Mouse (Mus musculus) heart, embryonic 16.5 days (tissue): Measurements from ENCODE around the gene Tdpoz2. TPM values are rescaled to one million over a fixed set of nuclear protein-coding genes. Genes with fewer than 3 reads are reported as not detected.
"Not testable (repeated sequence)": the region's sequence is repeated elsewhere in the genome, so short reads cannot be mapped to it uniquely, and the experiment has no call there.

Experiments
- ATAC-seq: fragments of 200-750 bp; cut with Nextera tagmentation; replicated peaks from 2 replicates; pipeline ENCODE4 v1.8.0; 2017; ENCODE audit warnings: moderate number of reproducible peaks; ENCODE audit not compliant: insufficient read depth, low FRiP score; ENCODE audit errors: extremely low read depth
- H3K27ac ChIP-seq: fragments of 300-500 bp; sonication (generic); 2 replicates; pipeline ENCODE4 v1.5.1; 2014; ENCODE audit warnings: mild to moderate bottlenecking, low read length, control low read depth, moderate library complexity
- H3K27me3 ChIP-seq: fragments of 300-500 bp; sonication (generic); 2 replicates; pipeline ENCODE4 v1.6.1; 2014; ENCODE audit warnings: low read length, mixed read lengths; ENCODE audit not compliant: control insufficient read depth, insufficient read depth
- H3K36me3 ChIP-seq: fragments of 300-500 bp; sonication (generic); 2 replicates; pipeline ENCODE4 v1.6.1; 2014; ENCODE audit not compliant: control insufficient read depth, insufficient read depth
- H3K4me1 ChIP-seq: fragments of 300-500 bp; sonication (generic); 2 replicates; pipeline ENCODE4 v1.6.1; 2014; ENCODE audit warnings: low read length, mixed read lengths; ENCODE audit not compliant: control insufficient read depth, insufficient read depth
- H3K4me2 ChIP-seq: fragments of 300-500 bp; sonication (generic); 2 replicates; pipeline ENCODE4 v1.6.1; 2014; ENCODE audit warnings: low read depth, mild to moderate bottlenecking, control low read depth, low read length
- H3K4me3 ChIP-seq: fragments of 300-500 bp; sonication (generic); 2 replicates; pipeline ENCODE4 v1.5.1; 2014; ENCODE audit warnings: mild to moderate bottlenecking, control low read depth, low read length
- H3K9ac ChIP-seq: fragments of 300-500 bp; sonication (generic); 2 replicates; pipeline ENCODE4 v1.6.1; 2014; ENCODE audit warnings: low read length, control low read depth
- H3K9me3 ChIP-seq: fragments of 300-500 bp; sonication (generic); replicated peaks from 2 replicates; pipeline ENCODE4 v1.6.1; 2016; ENCODE audit warnings: low read length; ENCODE audit not compliant: control insufficient read depth
- WGBS: fragments of 180-500 bp; shearing (Covaris S2); extraction: QIAGEN DNeasy Blood & Tissue Kit; methylation state at CpG from one replicate; pipeline ENCODE4 v1.1.7; 2014; 5-methylcytosine and 5-hydroxymethylcytosine counted together
- polyA plus RNA-seq: library from polyadenylated mRNA; unstranded; fragments of >200 nt; fragmentation: Nextera tagmentation; extraction: Ambion mirVana; gene quantifications from 2 replicates; pipeline ENCODE4 v1.2.1, GENCODE M21; 2015

Gene Tdpoz2
- polyA plus RNA-seq = not detected in 2 replicates

DNA sequence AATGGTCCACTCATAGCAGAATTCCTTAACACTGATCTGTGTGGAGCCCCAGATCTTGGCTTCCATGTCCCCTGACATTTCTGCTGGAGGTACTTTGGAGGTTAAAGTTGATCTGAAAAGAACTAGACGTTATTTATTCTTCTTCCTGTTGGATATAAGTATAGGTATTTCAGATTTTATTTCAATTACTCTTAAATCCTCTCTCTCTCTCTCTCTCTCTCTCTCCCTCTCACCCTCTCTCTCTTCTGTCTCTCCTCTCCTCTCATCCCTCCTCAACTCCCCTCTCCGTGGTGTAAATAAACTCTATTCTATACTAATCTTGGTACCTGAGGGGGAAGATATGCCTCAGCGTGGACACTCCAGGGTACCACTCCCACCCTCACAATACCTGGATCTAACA is at the start of gene Tdpoz2:
Gene Tdpoz2 (minus strand): TSS at position 101 of the 400 bp plus-strand sequence.
- no peak within 1 kb of the TSS for H3K27ac ChIP-seq
- no peaks in the 10 kb centered on the region for H3K9me3 ChIP-seq
- no peaks in the 10 kb centered on the region for H3K27me3 ChIP-seq
- H3K4me1 ChIP-seq = no peaks in the 10 kb centered on the region
- H3K9ac ChIP-seq = no peak within 1 kb of the TSS
- WGBS = 70% methylated on average over 3 of the region's 3 CpGs
- no peaks in the 10 kb centered on the region for H3K36me3 ChIP-seq
- ATAC-seq = no peak
- H3K4me2 ChIP-seq = no peak within 1 kb of the TSS
- no peak within 1 kb of the TSS for H3K4me3 ChIP-seq

DNA sequence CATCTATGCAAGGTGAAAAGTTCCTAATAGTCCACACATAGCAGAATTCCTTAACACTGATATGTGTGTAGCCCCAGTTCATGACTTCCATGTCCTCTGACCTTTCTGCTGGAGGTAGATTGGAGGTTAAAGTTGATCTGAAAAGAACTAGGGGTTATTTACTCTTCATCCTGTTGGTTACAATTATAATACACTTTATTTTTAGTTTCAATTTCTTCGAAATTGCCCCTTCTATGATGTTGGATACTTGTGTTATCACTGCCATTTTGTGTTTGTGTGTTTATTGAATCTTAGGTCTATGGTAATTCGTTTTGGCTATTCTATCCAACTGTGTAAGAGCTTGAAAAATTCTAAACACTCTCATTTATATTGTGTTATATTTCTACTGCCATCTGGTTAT is 40.5 kb upstream of the Tdpoz2 start, which contains the start of gene Gm37596:
Gene Gm37596 (minus strand): TSS at position 101 of the 400 bp plus-strand sequence.
- not testable (repeated sequence) for H3K27ac ChIP-seq, H3K4me3 ChIP-seq, H3K9ac ChIP-seq, H3K4me1 ChIP-seq, H3K36me3 ChIP-seq, ATAC-seq, H3K27me3 ChIP-seq, H3K4me2 ChIP-seq, H3K9me3 ChIP-seq
- WGBS = 58% methylated on average over 1 of the region's 2 CpGs

DNA sequence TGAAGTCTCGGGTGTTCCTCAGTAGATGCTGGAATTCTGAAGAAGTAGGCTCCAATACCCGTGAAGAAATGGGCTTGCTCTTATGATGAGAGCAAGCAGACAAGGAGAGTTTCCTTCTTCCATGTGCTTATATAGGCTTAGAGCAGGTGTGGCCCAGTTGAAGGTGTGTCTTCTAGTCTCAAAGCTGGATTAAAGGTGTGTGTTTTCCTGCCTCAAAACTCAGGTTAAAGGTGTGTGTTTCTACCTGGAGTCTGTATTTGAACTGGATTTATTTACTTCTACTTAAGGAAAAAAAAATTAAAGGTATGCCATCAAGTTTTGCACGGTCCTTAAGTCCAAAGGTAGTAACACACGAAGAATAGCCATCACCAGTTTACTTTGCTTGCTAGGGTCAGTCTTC is 23.7 kb upstream of the Tdpoz2 start, which contains the start of gene Tdpoz1:
Gene Tdpoz1 (minus strand): TSS at position 101 of the 400 bp plus-strand sequence.
- H3K9ac ChIP-seq, H3K27me3 ChIP-seq, H3K4me2 ChIP-seq, H3K9me3 ChIP-seq, ATAC-seq, H3K27ac ChIP-seq, H3K36me3 ChIP-seq, H3K4me1 ChIP-seq, H3K4me3 ChIP-seq: not testable (repeated sequence)
- WGBS = 72% methylated on average over 2 of the region's 4 CpGs

DNA sequence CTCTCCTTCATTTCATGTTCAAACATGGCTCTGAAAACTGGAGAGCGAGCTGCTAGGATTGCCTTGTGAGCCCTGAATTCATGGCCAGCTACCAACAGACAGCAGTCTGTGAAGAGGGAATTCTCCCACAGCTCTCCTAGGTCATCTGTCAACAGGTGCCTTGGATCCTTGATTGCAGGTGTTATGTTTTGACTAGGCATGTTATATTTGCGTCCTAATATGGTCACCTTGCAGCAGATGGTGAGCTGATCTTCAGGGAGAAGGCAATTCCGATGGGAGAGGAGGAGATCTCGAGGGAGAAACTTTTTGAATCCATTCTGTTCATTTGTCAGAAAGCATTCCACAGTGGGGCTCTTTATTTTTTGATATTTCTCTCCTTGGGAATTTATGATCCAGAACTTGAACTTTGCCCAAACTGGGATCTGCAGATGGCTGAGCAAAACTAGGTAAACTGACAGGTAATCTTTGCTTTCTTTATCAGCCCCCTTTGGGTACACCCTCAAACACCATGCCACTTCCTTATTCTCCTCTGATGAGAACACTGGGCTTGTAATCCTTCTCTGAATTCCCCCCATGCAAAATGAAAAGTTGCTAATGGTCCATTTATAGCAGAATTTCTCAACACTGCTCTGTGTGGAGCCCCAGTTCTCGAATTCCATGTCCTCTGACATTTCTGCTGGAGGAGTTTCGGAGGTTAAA is 18.5 kb upstream of the Tdpoz2 start:
- not testable (repeated sequence) for H3K4me1 ChIP-seq, H3K9me3 ChIP-seq, H3K9ac ChIP-seq, H3K4me3 ChIP-seq, H3K36me3 ChIP-seq, H3K27me3 ChIP-seq, ATAC-seq, H3K27ac ChIP-seq, H3K4me2 ChIP-seq
- WGBS = 68% methylated on average over 5 of the region's 6 CpGs

DNA sequence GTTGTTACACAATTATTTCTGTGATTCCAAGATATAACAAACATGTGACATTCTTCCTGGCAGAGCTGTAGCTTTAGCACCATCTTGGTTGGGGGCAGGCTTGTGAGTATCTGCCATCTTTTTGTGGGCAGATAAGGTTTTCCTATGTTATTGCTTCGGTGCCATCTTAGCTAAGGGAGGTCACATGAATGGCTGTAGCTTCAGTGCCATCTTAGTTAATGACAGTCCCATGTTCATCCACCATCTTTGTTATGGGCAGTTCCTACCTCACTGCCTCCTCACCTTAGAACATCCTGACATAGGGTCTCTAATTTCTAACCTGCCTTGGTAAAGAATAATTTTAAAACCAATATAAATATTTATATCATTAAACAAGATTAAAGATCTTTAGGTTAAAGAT is 1.8 kb upstream of the Tdpoz2 start:
- ATAC-seq = no peak
- no peaks in the 10 kb centered on the region for H3K27me3 ChIP-seq
- H3K9ac ChIP-seq = no peak overlapping the region
- WGBS = 65% methylated on average over 1 of the region's 1 CpGs
- H3K9me3 ChIP-seq = no peaks in the 10 kb centered on the region
- H3K27ac ChIP-seq = no peak overlapping the region
- no peak overlapping the region for H3K4me2 ChIP-seq
- no peak overlapping the region for H3K4me3 ChIP-seq
- H3K4me1 ChIP-seq = no peaks in the 10 kb centered on the region
- no peaks in the 10 kb centered on the region for H3K36me3 ChIP-seq

DNA sequence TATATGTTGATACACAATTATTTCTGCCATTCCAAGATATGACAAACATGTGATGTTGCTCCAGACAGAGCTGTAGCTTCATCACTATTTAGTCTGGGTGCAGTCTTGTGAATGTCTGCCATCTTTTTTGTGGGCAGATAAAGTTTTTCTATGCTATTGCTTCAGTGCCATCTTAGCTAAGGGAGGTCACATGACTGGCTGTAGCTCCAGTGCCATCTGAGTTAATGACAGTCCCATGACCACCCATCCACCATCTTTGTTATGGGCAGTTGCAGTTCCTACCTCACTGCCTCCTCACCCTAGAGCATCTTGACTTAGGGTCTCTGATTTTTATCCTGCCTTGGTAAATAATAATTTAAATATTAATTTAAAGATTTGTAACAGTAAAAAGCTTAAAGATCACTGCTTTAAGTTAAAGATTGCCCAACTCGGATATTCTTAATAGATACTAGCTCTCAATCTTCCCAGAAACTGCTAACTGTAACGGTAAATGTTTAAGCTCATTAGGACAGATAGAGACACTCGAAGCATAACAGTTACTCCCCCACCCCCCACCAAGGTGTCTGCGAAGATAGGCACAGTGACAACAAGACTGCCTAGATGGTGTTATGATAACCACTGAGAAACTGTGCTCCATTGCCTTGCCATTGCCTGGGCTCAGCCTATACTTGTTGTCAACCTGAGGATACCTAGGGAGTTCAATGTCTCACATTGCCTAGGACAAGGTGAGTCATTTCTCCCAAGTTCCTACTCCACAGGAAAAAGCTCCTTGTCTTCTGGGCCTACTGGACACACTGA is 21.4 kb downstream of the Tdpoz2 start:
- not testable (repeated sequence) for H3K36me3 ChIP-seq, H3K4me3 ChIP-seq, ATAC-seq, H3K9me3 ChIP-seq, H3K9ac ChIP-seq, H3K27ac ChIP-seq, H3K27me3 ChIP-seq, H3K4me1 ChIP-seq, H3K4me2 ChIP-seq
- 56% methylated on average over 4 of the region's 4 CpGs for WGBS

DNA sequence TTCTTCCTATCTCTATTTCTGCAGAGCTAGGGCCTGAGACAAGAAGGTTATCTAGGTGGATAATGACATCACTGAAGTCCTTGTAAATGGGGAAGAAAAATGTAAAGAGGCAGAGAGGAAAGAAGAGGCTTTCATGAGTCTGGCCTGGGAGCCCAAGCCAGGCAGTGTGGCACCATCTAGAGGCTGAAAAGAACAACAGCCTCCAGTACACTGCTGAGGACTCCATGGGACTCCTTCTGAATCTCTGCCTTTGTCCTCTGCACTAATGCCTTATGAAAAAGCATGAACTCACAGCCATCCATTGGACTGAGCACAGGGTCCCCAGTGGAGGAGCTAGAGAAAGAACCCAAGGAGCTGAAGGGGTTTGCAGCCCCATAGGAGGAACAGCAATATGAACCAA is 43.5 kb downstream of the Tdpoz2 start:
- H3K4me3 ChIP-seq, H3K27me3 ChIP-seq, H3K4me2 ChIP-seq, H3K9ac ChIP-seq, H3K27ac ChIP-seq, H3K4me1 ChIP-seq, H3K36me3 ChIP-seq, H3K9me3 ChIP-seq: not testable (repeated sequence)
- ATAC-seq = 0 out of 2 replicates have a peak, but pooled peaks have one; percentile 52

DNA sequence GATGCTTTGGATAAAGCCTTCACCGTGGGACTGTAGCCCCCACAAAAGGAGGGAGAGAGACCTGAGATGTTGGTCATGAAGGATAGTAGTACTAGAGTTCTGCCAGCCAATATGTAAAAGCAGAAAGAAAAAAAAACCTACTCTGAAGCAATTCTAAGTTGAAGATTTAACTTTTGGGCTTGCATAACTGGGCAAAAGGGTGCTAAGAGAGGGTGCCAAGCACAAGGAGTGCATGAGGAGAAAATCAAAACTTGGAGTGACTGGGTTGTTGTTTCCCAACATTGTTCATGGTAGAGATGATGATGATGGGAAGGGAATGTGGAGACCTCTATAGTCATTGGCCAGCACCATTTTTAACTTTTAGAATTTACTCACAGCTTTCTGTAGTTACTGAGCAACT is 50.6 kb downstream of the Tdpoz2 start:
- H3K4me1 ChIP-seq = peaks cover 3% of the 10 kb centered on the region; the same call in 1 of the 2 replicates
- H3K9ac ChIP-seq = no peak overlapping the region
- WGBS = 69% methylated on average over 1 of the region's 1 CpGs
- H3K4me2 ChIP-seq = no peak overlapping the region
- no peaks in the 10 kb centered on the region for H3K27me3 ChIP-seq
- no peaks in the 10 kb centered on the region for H3K9me3 ChIP-seq
- H3K27ac ChIP-seq = no peak overlapping the region
- ATAC-seq = no peak
- no peak overlapping the region for H3K4me3 ChIP-seq
- no peaks in the 10 kb centered on the region for H3K36me3 ChIP-seq
